Mouse (Mus musculus) hindbrain, embryonic 11.5 days (tissue): ENCODE measurements around the gene Wdr63. TPM values are rescaled to one million over a fixed set of nuclear protein-coding genes. Genes with fewer than 3 reads are reported as not detected.

Source experiments
- polyA plus RNA-seq: library from polyadenylated mRNA; unstranded; fragments of >200 nt; fragmentation: Nextera tagmentation; extraction: Ambion mirVana; gene quantifications from 2 replicates; pipeline ENCODE4 v1.2.1, GENCODE M21; 2014

Gene Wdr63
- polyA plus RNA-seq, 1 experiment from 2014 or later = 1.0 TPM

Other genes with a start within 250 kb of the Wdr63 start
- 56.0 and 65.7 TPM in 2 replicates for gene Bcl10, start 185.3 kb downstream of the Wdr63 start, polyA plus RNA-seq
- 69.3 and 74.3 TPM in 2 replicates for gene 2410004B18Rik, start 170.1 kb downstream of the Wdr63 start, polyA plus RNA-seq
- gene Syde2, start 120.3 kb downstream of the Wdr63 start, polyA plus RNA-seq = 1.5 TPM in 2 replicates
- 3.8 and 7.5 TPM in 2 replicates for gene Mcoln3, start 9.3 kb upstream of the Wdr63 start, polyA plus RNA-seq
- 0.28 and 0.57 TPM in 2 replicates for gene Mcoln2, start 41.7 kb upstream of the Wdr63 start, polyA plus RNA-seq
- 1.4 and 1.5 TPM in 2 replicates for gene Lpar3, start 112.8 kb upstream of the Wdr63 start, polyA plus RNA-seq